Mouse (Mus musculus): ENCODE results near the gene Robo3. TPM values are rescaled to one million over a fixed set of nuclear protein-coding genes. Genes with fewer than 3 reads are reported as not detected.

Robo3 gene
- polyA plus RNA-seq (2012; rRNA removed), result 66.5 and 71.0 TPM in 2 replicates

DNA sequence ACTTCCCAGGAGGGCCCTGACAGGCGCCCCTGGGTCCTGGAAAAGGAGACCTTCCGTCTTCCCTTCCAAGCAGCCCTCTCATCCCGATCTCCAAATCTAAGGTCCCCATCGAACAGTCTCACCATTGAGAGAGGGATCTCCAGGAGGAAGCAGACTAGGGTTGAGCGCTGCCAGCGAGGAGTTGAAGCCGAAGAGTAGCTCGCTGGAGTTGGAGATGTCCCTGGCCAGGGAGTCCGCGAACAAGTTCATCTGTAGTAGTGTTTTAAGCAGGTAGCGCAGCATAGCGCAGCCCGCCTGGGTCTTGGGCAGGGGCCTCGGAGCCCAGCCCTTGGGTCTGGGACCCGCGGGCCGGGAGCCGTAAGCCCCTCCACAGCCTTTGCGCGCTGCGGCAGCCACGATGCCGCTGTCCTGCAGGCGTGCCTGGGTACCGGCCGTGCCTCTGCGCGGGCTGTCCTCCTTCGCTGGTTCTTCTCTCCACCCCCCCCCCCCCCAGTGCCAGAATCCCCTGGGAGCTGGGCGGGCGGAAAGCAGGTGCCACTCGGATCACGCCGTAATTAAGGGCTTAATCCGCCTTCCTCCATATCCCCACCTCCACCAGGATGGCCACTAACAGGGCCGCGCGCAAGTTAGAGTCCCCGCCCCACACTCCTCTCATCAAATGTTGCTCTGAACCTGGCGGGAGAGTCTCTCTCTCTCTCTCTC is at the start of gene Robo3:
Gene Robo3 (minus strand): TSS at position 527 of the 702 bp plus-strand sequence.
- peak within 1 kb of the TSS; percentile 44 for H3K4me3 ChIP-seq (ENCODE audit: insufficient read depth, low read length)
- TF ChIP-seq CTCF (IDR thresholded peaks at IDR 0.05; ENCODE audit: extremely low read depth, insufficient read depth, low read length), result no peak
- no peak for TF ChIP-seq POLR2A (IDR thresholded peaks at IDR 0.05; ENCODE audit: extremely low read depth, insufficient read depth, low read length)
- H3K27ac ChIP-seq (ENCODE audit: insufficient read depth, low read length), result no peak within 1 kb of the TSS
- H3K4me1 ChIP-seq (ENCODE audit: control insufficient read depth, insufficient read depth, low read length), result no peaks in the 10 kb centered on the region

DNA sequence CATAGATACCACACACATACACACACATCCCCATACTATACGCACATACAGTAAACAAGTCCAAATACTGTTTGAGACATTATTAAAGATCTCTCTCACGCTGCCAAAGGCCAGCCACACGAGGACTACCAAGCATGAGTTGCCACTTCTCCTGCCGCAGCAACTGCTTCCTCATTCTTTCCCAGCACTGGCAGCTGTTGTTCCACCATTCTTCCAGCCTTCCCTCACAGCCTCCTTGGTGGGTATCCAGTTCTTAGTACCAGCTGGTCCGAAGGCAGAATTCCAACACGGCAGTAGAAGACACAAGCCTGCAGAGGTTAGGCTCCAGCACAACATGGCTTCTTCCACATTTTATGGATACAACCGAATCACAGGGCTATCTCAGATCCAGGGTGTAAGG is 41.9 kb upstream of the Robo3 start:
- Histone ChIP-seq H3K4me3 (ENCODE audit: insufficient read depth, low read length) (no peak overlapping the region), H3K4me1 (ENCODE audit: control insufficient read depth, insufficient read depth, low read length) (no peaks in the 10 kb centered on the region), H3K27ac (ENCODE audit: insufficient read depth, low read length) (no peak overlapping the region)
- TF ChIP-seq POLR2A (IDR thresholded peaks at IDR 0.05; ENCODE audit: extremely low read depth, insufficient read depth, low read length) (no peak), CTCF (IDR thresholded peaks at IDR 0.05; ENCODE audit: extremely low read depth, insufficient read depth, low read length) (no peak)

DNA sequence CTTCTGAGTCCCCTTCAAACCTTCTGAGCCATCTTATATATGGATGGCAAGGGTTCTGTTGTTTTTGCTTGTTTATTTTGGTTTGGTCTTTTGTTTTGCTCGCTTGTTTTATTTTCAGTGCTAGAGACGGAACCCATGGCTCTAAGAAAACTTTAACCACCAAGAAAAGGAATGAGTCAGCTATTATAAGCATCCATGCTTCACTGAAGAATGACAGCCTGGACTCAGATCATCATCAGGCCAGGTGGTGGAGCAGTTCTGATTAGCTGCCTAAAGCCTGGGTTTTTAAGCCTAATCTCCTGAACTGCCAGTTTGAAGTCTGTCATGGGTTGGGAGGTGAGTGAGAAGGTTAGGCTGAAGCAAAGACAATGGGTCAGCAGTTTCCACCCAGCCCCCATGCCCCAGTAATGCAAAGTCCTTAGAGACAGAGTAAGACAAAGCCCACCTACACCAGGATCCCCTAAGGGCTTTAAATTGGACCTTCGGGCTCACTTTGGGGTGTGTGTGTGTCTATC is 40.6 kb upstream of the Robo3 start:
- TF ChIP-seq CTCF (IDR thresholded peaks at IDR 0.05; ENCODE audit: extremely low read depth, insufficient read depth, low read length), result no peak
- TF ChIP-seq POLR2A (IDR thresholded peaks at IDR 0.05; ENCODE audit: extremely low read depth, insufficient read depth, low read length), result no peak
- H3K27ac ChIP-seq (ENCODE audit: insufficient read depth, low read length), result no peak overlapping the region
- H3K4me3 ChIP-seq (ENCODE audit: insufficient read depth, low read length), result no peak overlapping the region
- H3K4me1 ChIP-seq (ENCODE audit: control insufficient read depth, insufficient read depth, low read length), result no peaks in the 10 kb centered on the region

DNA sequence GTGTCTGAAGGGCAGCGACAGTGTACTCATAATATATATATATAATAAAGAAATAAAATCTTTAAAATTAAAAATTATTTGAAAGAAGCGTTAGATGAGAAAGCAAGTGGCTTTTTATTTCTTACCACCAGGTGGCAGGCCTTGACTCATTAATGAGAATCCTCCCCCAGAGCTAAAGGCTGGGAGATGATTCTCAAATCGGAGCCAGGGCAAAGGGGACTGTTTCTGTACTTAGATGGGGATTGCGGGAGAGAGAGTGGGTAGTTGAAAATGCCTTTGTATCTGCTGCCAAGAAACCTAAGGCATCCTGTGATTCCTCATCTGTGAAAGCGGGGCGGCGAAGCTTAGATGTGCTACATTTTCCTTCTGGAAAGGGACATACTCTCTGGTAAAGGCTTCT is 29.7 kb upstream of the Robo3 start:
- TF ChIP-seq CTCF (IDR thresholded peaks at IDR 0.05; ENCODE audit: extremely low read depth, insufficient read depth, low read length) (peak; percentile 41; the same call in 1 of the 2 replicates), POLR2A (IDR thresholded peaks at IDR 0.05; ENCODE audit: extremely low read depth, insufficient read depth, low read length) (no peak)
- Histone ChIP-seq H3K4me1 (ENCODE audit: control insufficient read depth, insufficient read depth, low read length) (peaks cover 4% of the 10 kb centered on the region; the same call in 1 of the 2 replicates), H3K4me3 (ENCODE audit: insufficient read depth, low read length) (no peak overlapping the region), H3K27ac (ENCODE audit: insufficient read depth, low read length) (no peak overlapping the region)

DNA sequence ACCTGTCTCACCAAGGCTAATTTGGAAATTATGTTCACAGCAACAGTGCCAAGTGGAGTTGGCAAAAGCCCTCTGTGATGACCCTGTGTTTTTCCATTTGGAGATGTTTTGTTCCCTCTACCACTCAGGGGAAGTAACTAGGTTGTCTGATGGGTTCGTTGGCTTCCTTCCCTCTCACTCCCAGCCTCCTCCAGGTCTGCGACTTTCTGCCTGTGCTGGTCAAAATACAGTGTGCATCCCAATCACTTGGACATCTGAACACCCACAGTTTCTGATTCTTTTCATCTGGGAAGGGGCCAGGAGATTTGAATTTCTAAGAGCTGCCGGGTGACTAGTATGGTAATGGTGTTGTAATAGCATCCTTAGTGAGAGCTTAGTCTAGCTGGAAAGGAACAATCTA is 28.5 kb upstream of the Robo3 start:
- Histone ChIP-seq H3K4me1 (ENCODE audit: control insufficient read depth, insufficient read depth, low read length) (peaks cover 4% of the 10 kb centered on the region; the same call in 1 of the 2 replicates), H3K27ac (ENCODE audit: insufficient read depth, low read length) (no peak overlapping the region), H3K4me3 (ENCODE audit: insufficient read depth, low read length) (no peak overlapping the region)
- TF ChIP-seq POLR2A (IDR thresholded peaks at IDR 0.05; ENCODE audit: extremely low read depth, insufficient read depth, low read length) (no peak), CTCF (IDR thresholded peaks at IDR 0.05; ENCODE audit: extremely low read depth, insufficient read depth, low read length) (no peak)

DNA sequence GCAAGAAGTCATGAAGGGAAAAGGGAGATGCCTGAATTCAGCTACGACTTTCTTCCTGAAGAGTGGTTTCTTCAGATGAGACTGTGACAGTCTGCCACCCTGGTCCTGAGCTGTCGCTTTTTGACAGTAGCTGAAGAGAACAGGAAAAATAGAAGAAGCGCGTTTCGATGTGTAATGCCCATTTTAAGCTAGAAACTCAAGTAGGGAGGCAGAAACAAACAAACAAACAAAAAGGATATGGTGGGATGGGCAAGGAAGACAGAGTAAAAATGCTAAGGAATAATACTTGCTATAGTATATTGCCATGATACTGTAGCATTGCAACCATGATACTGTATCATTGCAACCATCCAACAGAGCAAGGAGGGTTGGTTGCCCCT is 27.9 kb upstream of the Robo3 start:
- 0 out of 2 replicates have a peak overlapping the region, but pooled peaks have one; percentile 83 for H3K27ac ChIP-seq (ENCODE audit: insufficient read depth, low read length)
- TF ChIP-seq CTCF (IDR thresholded peaks at IDR 0.05; ENCODE audit: extremely low read depth, insufficient read depth, low read length) (no peak), POLR2A (IDR thresholded peaks at IDR 0.05; ENCODE audit: extremely low read depth, insufficient read depth, low read length) (no peak)
- H3K4me1 ChIP-seq (ENCODE audit: control insufficient read depth, insufficient read depth, low read length), result peaks cover 4% of the 10 kb centered on the region; the same call in 1 of the 2 replicates
- peak overlapping the region; percentile 47; the same call in 1 of the 2 replicates for H3K4me3 ChIP-seq (ENCODE audit: insufficient read depth, low read length)

DNA sequence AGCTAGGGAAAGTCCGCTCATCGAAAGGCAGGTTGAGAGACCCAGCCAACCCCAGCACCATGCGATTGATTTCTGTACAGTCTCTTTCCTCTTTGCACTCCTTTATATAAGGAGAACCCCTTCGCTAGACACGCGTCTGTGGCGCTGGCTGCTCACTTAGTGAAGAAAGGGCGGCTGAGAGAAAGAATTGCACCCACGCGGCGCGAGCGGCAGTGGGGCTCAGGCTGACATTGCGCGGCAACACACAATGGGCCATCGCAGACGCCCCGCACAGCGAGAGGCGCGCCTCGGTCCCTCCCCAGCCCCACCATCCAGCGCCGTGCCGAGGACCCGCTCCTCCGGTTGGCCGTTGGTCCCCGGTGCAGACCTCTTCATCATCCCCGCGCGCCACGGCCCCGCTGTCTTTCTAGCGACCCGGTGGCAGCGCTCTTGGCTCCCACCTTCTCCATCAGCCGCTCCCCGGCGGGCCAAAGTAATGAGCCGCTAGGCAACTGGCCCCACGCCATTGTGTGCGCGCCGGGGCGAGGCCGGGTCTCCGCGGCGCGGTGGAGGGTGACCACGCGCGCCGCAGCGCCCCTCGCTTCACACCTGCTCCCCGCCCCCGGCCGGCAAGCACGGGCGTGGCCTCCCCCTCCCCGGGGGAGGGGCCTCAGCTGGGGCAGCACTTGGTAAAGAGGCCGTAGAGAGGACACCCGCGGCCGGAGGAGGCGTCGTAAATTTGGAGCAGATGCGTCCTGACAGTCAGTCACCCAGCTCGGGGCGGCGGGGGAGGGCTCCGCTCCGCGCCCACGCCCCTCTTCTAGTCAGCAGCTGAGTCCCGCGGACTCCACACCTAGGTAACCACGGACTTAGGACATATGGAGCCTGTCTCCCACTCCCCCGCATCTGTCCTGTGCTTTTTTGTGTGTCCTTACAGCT is 27.3 kb upstream of the Robo3 start:
- TF ChIP-seq POLR2A (IDR thresholded peaks at IDR 0.05; ENCODE audit: extremely low read depth, insufficient read depth, low read length) (no peak), CTCF (IDR thresholded peaks at IDR 0.05; ENCODE audit: extremely low read depth, insufficient read depth, low read length) (no peak)
- peak overlapping the region; percentile 83 for H3K27ac ChIP-seq (ENCODE audit: insufficient read depth, low read length)
- H3K4me1 ChIP-seq (ENCODE audit: control insufficient read depth, insufficient read depth, low read length), result peaks cover 4% of the 10 kb centered on the region; the same call in 1 of the 2 replicates
- H3K4me3 ChIP-seq (ENCODE audit: insufficient read depth, low read length), result peak overlapping the region; percentile 47

DNA sequence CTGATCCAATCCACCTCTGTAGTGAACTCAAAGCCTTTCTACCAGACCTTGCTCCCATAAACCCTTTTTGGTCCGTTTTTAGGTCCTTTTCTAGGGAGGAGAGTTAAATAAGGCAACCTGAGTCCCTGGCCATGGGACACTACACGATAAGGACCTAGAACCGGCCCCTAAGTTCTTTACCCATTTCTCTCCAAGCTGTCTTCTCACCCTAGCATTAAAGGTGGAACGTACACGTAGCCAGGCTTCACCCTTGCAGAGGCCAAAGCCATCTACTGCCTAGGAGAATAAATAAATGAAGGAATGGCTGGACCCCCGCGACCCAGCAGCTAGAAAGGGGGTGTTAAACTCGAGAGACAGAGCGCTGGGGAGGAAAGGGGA is 26.6 kb upstream of the Robo3 start:
- no peak for TF ChIP-seq POLR2A (IDR thresholded peaks at IDR 0.05; ENCODE audit: extremely low read depth, insufficient read depth, low read length)
- TF ChIP-seq CTCF (IDR thresholded peaks at IDR 0.05; ENCODE audit: extremely low read depth, insufficient read depth, low read length), result no peak
- peak overlapping the region; percentile 47 for H3K4me3 ChIP-seq (ENCODE audit: insufficient read depth, low read length)
- H3K27ac ChIP-seq (ENCODE audit: insufficient read depth, low read length), result peak overlapping the region; percentile 83; the same call in 1 of the 2 replicates
- H3K4me1 ChIP-seq (ENCODE audit: control insufficient read depth, insufficient read depth, low read length), result peaks cover 4% of the 10 kb centered on the region; the same call in 1 of the 2 replicates

DNA sequence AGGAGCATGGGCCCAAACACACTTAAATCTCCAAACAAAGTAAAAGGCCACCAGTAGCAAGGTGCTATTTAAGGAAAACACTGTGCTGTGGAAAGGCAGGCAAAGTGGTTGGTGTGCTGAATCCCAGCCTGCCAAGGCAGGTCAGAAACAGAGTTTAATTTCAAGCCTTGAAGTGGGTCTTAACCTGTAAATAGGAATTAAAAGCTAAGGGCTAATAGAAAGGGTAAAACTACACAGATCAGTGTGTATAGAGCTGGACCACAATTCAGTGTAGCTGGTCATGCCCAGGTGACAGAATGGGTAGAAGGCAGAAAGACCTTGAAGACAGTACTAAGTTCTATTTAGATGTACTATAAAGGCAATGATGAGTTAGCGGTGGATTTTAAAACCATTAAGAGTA is 24.1 kb upstream of the Robo3 start:
- Histone ChIP-seq H3K4me1 (ENCODE audit: control insufficient read depth, insufficient read depth, low read length) (no peaks in the 10 kb centered on the region; the same call in 1 of the 2 replicates), H3K4me3 (ENCODE audit: insufficient read depth, low read length) (no peak overlapping the region; the same call in 1 of the 2 replicates), H3K27ac (ENCODE audit: insufficient read depth, low read length) (no peak overlapping the region)
- TF ChIP-seq POLR2A (IDR thresholded peaks at IDR 0.05; ENCODE audit: extremely low read depth, insufficient read depth, low read length) (no peak), CTCF (IDR thresholded peaks at IDR 0.05; ENCODE audit: extremely low read depth, insufficient read depth, low read length) (no peak)

Measured in cortical plate, adult 2 months (tissue).